Mouse (Mus musculus) c-Kit-negative CD71-positive TER-119-positive erythroid progenitor cells, embryonic 14.5 days (primary cell): ENCODE results near the gene Ppp1r9a.
A peak's percentile ranks its signal among the peaks of the same experiment; 100 is the strongest.

Source experiments
- DNase-seq: peaks from one replicate; pipeline ENCODE4 v3.0.0-alpha.2; 2013; ENCODE audit warnings: low read depth, low spot score

Ppp1r9a gene

GRCm38 (mm10) chr6:5155313-5155927, 252.7 kb downstream of the Ppp1r9a start:
- peak; percentile 72 for DNase-seq

- DNase-seq: peak; percentile 58
Measured at GRCm38 (mm10) chr6:5156541-5157425, 254.1 kb downstream of the Ppp1r9a start.

GRCm38 (mm10) chr6:5159385-5159791, 256.7 kb downstream of the Ppp1r9a start:
- no peak for DNase-seq

DNA sequence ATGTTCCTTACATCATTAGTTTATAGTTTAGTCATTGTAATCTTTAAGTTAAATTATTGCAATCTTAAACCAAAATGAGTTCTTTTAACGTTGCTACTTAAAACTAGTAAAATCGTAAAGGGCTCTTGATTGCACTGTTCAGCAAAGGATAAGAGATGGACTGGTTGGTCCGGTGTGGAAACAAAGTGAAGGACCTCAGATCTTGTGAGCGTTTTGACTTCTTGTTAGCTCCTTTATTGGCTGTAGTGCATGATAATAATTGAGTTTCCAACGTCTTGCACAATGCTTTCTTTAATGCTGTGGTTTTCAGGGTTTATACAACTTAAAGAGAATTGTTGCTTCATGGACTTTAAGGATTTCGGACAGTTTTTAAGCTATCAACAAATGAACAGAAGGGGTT, 259.3 kb downstream of the Ppp1r9a start:
- DNase-seq: no peak

- DNase-seq: no peak
Measured at GRCm38 (mm10) chr6:5163507-5164144, 260.9 kb downstream of the Ppp1r9a start.

DNA sequence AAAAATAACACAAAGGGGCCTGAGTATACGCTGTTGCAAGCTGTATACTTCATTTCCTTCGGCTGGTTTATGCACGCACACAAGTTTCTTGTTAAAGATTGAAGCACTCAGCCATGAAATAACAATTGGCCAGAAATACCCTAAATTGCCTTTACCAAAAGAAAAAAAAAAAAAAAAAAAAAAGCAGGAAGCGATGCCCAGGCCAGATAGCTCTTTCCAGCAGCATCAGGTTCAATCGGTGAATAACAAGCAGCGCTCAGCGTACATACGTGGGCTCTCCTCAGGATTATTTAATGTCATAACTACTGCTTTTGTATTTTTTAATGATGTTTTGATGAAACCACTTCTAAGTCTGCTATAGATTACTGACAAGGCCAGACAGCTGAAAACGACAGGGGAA, 262.1 kb downstream of the Ppp1r9a start:
- no peak for DNase-seq

GRCm38 (mm10) chr6:5167051-5167677, 264.4 kb downstream of the Ppp1r9a start:
- DNase-seq: no peak

DNA sequence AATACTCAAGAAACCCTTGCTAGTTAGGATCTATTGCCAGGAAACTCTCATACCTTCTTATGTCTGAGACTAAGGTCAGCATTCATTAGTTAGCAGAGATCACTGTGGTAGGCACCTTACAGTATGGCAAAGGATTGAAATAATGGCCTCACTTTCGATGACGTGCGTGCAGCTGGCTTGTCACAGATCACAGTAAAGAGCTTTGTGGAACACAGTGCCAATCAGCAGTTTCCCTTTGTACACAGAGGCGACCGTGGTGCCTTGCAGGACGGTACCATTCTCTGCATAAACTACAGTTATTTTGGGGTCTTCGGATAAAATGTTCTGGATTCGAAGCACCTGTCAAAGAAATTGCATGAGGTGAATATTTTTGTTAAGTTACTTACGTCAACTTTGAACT, 265.4 kb downstream of the Ppp1r9a start:
- DNase-seq: no peak

- DNase-seq: no peak
Measured at GRCm38 (mm10) chr6:5171418-5171817, 268.7 kb downstream of the Ppp1r9a start.

GRCm38 (mm10) chr6:5172571-5172970, 269.9 kb downstream of the Ppp1r9a start:
- DNase-seq: no peak

DNA sequence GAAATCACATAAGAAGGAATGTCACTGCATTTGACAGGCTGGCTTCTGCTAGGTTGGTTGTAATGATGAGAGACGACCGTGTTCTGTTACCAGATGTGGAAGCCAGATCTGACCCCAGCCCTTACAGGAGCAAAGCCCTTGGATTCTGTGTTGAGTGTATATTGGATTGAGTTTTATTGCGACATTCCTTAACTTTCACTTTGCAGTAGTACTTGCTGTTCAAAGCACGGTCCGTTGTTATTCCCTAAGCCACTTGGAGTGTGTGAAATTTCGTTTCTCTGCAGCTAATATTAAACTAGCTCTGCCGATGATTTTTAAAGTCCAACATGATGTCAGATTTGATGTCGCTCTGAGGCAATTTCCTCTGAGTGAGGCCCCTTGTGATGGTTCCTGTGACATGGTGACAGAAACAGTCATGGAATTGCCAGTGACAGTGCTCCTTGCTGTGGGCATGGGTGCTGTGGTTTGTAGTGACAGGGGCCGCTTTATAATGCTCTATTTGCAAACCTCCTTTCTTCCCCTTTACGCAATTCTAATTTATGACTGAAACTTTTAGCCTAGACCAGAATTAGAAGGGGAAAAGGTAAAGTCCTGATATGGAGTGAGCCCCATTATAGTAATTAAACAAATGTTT, 271.6 kb downstream of the Ppp1r9a start:
- no peak for DNase-seq

DNA sequence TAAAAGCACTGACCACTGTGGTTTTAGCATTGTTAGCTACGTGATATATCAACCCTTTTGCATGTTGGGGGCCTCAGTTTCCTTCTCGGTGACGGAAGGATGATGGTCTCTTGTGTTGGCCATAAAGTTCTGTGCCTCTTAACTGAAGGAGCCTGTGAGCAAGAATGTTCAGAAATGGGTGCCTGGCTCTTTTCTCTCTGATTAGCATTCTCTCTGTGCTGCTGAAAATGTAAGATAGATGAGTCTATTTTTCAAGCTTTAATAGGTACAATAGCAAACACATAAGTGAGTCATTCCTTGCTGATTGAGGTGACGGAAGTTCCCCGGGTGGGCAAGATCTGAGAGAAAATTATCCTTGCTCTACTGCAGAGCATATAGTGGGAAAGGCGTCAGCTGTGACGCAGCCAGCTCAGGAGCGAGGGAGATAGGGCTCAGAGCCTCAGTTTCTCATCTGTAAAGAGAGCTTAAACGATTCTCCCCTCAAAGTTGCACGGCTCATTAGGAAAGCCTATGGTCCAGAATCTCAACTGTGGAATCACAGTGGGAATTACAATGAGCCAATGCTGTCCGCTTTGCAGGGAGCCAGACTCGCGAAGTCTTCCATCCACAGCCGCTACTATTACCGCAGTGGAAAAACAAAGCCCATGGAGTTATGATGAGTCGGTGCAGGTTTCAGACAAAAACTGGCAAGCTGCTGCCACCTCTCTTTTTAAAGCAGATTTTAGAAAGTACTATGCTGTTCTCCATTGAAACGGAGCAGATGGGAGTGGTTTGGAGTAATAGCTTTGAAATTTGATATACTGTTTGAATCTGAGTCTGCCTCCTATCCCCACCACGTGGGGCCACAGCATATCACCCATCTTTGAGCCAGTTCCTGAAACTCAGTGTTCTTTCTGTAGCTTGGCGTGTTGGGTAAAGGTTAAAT, 275.5 kb downstream of the Ppp1r9a start:
- no peak for DNase-seq

DNA sequence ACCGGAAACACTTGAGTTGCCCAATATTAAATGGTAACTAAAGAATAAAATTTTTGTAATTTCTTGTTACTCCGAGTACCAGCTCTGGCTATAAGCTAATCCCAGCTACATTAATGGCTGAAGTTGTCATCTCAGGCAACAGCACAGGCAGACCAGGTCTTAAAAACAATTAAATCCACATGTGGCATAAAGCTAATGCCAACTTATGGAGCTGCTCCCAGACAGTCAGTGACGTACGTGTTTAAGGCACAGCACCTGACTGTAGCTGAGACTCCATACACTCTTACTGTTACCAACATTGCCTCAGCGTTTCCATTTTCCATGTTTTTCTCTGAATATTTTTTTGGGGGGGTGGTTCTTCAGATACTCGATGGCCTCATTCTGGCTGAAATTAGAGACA, 276.5 kb downstream of the Ppp1r9a start:
- DNase-seq: no peak

GRCm38 (mm10) chr6:5180645-5181044, 277.9 kb downstream of the Ppp1r9a start:
- DNase-seq: no peak

GRCm38 (mm10) chr6:5186229-5186950, 283.7 kb downstream of the Ppp1r9a start:
- peak; percentile 48 for DNase-seq

DNA sequence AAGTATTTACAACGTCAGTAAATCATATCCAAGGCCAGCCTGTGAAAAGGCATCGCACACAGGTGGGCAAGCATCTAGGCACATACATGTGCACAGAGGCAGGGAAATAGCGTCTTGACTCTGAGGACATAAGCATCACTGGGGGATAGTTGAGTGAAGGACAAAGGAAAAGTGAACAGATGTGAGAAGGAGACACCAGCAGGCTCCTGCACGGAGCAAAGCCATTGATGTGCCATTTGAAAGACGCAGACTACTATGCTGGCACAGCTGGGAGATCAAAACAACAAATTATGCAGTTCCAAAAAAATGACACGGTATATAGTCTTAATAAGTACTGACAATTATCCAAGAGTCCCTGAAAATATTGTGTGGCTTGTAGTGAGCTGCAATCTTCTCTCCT, 284.9 kb downstream of the Ppp1r9a start:
- no peak for DNase-seq

GRCm38 (mm10) chr6:5188036-5188435, 285.3 kb downstream of the Ppp1r9a start:
- DNase-seq: no peak

- DNase-seq: no peak
Measured at GRCm38 (mm10) chr6:5188938-5189337, 286.2 kb downstream of the Ppp1r9a start.

- no peak for DNase-seq
Measured at GRCm38 (mm10) chr6:5189507-5189906, 286.8 kb downstream of the Ppp1r9a start.

GRCm38 (mm10) chr6:5190761-5191160, 288.0 kb downstream of the Ppp1r9a start:
- no peak for DNase-seq
